Mouse (Mus musculus) layer of hippocampus, adult 8-10 months (tissue): ENCODE data around the gene Rnf166. TPM values are rescaled to one million over a fixed set of nuclear protein-coding genes. Genes with fewer than 3 reads are reported as not detected.

Source experiments
- DNase-seq, 2 experiments: peaks; one replicate each; pipeline ENCODE4 v3.0.0; 2022; ENCODE audit warnings: low spot score in 2 of 2
- total RNA-seq, 4 experiments: library from RNA; stranded (reverse); gene quantifications; 2 replicates each; pipeline ENCODE4 v1.2.4; 2022

Gene Rnf166
- total RNA-seq, 4 experiments from 2014 or later, result 26.9 to 40.7 (median 31.3) TPM

GRCm38 (mm10) chr8:122469965-122470364 lies 5.9 kb downstream of the Rnf166 start:
- no peak for DNase-seq

- no peak for DNase-seq
Observed at GRCm38 (mm10) chr8:122469407-122469806, 6.5 kb downstream of the Rnf166 start.

- no peak for DNase-seq
Observed at GRCm38 (mm10) chr8:122467816-122468215, 8.0 kb downstream of the Rnf166 start.

- no peak for DNase-seq
Observed at GRCm38 (mm10) chr8:122464985-122465384, 10.9 kb downstream of the Rnf166 start.

GRCm38 (mm10) chr8:122463651-122464640 lies 11.9 kb downstream of the Rnf166 start:
- DNase-seq, result no peak

GRCm38 (mm10) chr8:122462510-122462909 lies 13.4 kb downstream of the Rnf166 start:
- no peak for DNase-seq

GRCm38 (mm10) chr8:122461473-122462148 lies 14.3 kb downstream of the Rnf166 start:
- DNase-seq, result peak; percentile 56 to 63

- no peak for DNase-seq
Observed at GRCm38 (mm10) chr8:122460524-122461472, 15.1 kb downstream of the Rnf166 start, which contains the start of gene Snai3. Gene Snai3, minus strand, starts transcription at chr8:122460733.

GRCm38 (mm10) chr8:122459990-122460389 lies 15.9 kb downstream of the Rnf166 start:
- no peak for DNase-seq

GRCm38 (mm10) chr8:122459218-122459900 lies 16.5 kb downstream of the Rnf166 start:
- DNase-seq, result no peak

GRCm38 (mm10) chr8:122457171-122457570 lies 18.7 kb downstream of the Rnf166 start:
- DNase-seq, result no peak

- no peak for DNase-seq
Observed at GRCm38 (mm10) chr8:122454409-122454808, 21.5 kb downstream of the Rnf166 start.

- no peak for DNase-seq
Observed at GRCm38 (mm10) chr8:122452154-122452553, 23.7 kb downstream of the Rnf166 start.

- DNase-seq, result no peak
Observed at GRCm38 (mm10) chr8:122451161-122451703, 24.6 kb downstream of the Rnf166 start.

- DNase-seq, result no peak
Observed at GRCm38 (mm10) chr8:122445203-122445602, 30.7 kb downstream of the Rnf166 start.

GRCm38 (mm10) chr8:122444058-122444748 lies 31.7 kb downstream of the Rnf166 start:
- DNase-seq, result peak; percentile 88 to 89

GRCm38 (mm10) chr8:122443262-122444006 lies 32.4 kb downstream of the Rnf166 start, which contains the start of gene Mvd:
Gene Mvd, minus strand, starts transcription at chr8:122443422.
- peak; percentile 99 to 100 for DNase-seq

GRCm38 (mm10) chr8:122442781-122443180 lies 33.1 kb downstream of the Rnf166 start:
- no peak for DNase-seq

- DNase-seq, result no peak
Observed at GRCm38 (mm10) chr8:122442356-122442755, 33.5 kb downstream of the Rnf166 start.
